Mouse (Mus musculus): ENCODE results near the gene Zic1. TPM values are rescaled to one million over a fixed set of nuclear protein-coding genes. Genes with fewer than 3 reads are reported as not detected.

Zic1 gene
- 10 to 100 TPM; 13.6 to 36.2 (median 24.1) TPM for total RNA-seq (2022)

DNA sequence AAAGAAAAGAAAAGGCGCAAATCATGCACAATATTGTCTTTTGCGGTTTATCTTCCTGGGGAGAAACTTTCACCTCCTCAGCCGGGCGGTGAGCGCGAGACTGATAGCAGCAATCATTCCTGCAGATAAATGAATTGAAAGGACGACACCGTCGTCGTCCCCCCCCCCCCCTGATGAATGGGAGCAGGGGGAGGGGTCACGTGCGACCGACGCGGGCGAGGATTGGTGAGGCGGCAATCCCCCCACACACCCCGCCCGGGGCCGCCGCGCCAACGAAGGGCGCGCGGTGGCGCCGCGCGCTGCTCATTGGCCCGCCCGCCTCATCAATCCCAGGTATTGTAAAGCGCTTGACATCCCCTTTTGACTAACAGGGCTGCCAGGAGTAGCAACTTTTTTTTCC, at the start of gene Zic1:
Gene Zic1, minus strand, starts transcription at position 147 of the 400 bp plus-strand sequence.
- DNase-seq (ENCODE audit: low spot score in 2 of 2) = no peak

DNA sequence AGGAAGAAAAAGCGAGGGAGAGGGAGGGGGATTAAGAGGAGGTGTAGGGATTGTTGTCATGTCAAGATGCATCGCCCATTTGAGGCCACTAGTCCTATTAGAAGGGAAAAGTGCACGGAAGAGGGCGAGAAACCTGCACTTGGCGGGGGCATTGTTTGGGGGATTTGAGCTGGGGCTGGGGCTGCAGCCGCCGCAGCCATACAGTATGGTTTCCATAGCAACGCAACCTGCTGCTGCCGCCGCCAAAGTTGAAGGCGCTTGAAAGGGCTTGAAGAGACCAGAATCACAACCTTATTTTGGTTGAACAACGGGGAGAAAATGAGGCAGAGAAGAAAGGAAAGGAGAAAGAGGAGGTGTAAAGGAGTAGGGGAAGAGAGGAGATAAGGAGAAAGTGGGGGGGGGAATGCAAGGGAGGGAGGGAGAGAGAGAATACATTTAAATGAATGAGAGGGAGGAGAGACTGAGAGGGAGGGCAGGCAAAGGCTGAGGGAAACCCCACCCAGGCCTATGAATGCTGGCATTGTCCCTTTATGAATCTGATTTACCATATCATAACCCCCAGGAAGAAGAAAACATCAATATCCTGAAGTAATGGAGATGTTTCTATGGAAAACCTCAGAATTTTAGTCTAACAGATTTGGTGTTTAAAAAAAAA, 48.5 kb upstream of the Zic1 start:
- no peak for DNase-seq (ENCODE audit: low spot score in 2 of 2)

DNA sequence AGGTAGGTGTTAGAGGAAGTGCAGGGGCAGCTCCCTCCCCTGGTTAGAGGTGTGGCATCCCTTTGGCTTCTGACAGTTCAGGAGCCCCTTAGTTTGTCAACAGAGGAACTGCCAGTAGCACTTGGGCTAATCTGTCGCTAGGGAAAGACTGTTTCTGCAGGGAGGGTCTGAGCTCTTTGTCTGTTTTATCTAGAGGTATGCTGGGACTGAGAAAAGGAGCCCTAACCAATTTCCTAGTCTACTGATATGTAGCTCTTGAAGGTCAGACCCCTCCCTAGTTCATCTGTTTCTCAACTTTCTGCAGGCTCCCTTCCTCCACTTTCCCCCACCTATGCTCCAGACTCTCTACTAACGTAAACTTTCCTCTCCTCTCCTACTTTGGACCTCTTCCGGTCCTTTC, 44.2 kb upstream of the Zic1 start:
- no peak for DNase-seq (ENCODE audit: low spot score in 2 of 2)

DNA sequence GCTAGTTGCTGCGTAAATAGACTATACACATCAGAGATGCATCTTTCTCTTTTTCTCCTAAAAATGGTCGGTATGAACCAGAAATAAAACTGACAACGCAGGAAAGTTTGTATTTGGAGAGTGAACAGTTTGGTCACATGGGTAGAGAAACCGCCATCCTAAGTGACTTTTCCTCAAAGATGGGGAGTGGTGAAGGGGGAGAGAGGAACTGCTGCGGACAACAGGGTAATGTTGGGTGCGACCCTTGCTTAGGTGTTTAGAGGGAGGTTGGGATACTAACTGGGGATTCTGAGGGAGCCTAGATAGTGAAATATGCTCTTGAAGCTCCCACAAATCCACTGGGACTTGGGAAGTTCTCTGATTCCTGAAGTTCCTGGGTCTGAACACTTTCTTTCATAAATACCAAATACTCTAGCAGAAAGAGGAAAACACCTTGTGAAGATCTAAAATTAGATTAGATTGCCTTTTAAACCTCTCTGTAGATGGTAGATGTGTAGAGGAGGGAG, 40.7 kb upstream of the Zic1 start:
- DNase-seq (ENCODE audit: low spot score in 2 of 2) = no peak

DNA sequence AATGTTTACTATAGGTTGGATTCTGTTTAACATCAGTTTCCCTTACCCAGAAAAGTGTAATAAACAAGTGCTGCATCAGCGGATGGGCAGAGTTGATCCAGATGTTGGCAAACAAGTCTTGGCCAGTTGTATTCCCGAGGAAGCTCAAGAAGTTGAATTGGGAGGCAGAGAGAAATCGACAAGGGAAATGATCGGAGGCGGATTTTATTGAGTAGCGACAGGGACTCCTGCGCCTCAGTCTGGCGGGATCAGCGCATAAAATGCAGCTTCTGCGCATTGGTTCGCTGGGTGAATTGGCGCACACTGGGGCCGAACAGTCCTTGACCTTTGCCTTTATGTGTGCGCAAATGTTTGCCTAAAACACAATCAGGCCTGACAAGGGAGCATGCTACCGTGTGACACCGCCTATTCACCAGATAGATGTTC, 40.2 kb upstream of the Zic1 start:
- no peak for DNase-seq (ENCODE audit: low spot score in 2 of 2)

DNA sequence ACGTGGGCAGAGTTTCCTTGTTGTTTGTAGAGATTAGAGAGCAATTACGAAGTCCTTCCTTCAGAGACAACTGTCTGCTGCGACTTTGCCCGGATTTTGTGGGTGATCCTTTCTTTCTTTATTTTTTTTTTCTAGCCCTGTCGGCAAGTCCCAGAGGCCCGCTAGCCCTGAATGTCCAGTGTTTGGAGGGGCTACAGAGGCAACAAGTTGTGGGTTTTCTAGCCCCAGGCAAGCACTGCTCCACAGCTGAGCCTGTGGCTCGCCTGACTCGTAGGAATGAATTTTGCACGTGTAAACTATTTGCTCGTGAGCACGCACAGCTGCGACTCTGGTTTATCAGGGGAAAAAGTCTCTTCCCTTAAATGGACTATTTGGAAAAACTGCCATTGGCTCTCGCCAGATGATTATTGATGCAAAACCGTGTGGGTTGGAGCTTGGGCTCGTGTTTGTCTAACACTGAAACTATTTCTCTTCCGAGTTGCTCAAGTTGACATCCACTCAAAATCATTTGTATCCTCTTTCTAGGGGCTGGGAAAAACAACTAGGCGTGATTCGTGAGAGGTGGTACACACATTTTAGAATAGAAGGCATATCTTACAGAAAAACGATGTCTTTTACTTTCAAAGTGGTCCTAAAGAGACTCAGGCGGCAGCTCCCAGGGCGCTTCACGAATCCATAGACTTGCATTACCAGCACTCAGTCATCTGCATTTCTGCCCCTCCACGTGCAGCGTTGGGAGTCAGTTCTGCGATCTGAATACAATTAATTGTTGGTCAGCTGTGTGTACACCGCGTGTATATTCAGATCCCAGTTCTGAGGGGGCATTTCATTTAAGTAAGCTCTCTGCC, 39.5 kb upstream of the Zic1 start:
- no peak for DNase-seq (ENCODE audit: low spot score in 2 of 2)

DNA sequence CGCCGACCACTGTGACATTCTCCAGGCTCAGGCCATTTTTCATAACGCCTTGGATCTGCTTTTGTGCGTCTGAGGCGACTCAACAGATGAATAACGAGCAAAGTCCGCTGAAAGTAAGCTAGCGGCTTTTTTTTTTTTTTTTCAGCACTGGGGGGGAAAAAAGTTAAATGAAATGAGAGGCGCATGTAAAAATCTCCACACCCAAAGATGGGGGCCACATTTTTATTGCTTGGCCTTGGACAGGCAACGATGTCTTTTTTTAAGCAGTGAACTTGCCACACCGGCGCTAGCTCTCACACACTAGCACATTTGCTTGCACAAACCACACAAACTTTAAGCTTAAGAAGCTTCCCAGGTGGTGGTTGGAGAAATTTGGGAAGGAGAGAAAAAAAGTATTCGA, 38.6 kb upstream of the Zic1 start:
- no peak for DNase-seq (ENCODE audit: low spot score in 2 of 2)

DNA sequence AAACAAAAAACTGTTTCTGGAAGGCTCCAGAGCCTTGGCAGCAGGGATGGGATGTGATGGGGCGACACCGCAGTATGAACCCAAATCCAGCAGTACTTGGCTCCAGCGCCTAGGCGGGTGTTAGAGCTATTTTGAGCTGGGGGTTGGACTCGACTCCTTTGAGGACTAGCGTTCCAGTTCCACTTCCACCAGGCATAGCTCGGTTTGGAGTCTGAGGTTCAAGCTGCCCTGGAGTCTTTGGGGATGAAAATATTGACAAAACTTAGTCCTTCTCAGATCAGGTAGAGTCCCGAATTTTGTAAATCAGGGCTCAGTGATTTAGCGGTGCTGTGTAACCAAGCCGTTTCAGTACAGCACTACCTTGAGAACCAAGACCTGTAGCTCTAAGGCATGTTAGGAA, 35.9 kb upstream of the Zic1 start:
- no peak for DNase-seq (ENCODE audit: low spot score in 2 of 2)

DNA sequence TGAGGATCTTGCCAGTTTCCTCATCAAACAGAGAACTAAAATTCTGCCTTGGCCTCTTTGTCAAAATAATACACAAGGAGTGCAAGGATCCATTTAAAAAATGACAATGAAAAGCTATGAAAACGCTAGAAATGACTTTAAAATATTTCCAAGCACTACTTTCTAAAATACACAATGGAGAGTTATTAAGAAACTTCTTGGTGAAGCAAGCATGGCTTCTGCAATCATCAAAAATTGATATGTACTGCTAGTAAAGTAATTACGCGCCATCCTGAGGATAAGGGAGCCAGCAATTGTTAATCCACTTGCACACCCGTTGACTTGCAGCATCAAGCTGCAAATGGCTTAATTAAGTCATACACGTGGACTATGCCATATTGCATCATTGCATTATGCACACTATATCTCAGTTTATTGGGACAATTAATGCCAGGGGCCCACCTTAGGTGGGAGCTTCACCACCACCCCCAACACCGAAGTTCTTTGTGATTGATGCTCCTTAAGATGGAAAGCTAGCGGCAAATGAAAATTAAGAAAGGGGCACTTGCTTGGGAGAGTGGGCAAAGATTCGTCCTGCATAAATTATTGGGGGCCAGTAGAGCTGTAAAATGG, 35.0 kb upstream of the Zic1 start:
- DNase-seq (ENCODE audit: low spot score in 2 of 2) = no peak

DNA sequence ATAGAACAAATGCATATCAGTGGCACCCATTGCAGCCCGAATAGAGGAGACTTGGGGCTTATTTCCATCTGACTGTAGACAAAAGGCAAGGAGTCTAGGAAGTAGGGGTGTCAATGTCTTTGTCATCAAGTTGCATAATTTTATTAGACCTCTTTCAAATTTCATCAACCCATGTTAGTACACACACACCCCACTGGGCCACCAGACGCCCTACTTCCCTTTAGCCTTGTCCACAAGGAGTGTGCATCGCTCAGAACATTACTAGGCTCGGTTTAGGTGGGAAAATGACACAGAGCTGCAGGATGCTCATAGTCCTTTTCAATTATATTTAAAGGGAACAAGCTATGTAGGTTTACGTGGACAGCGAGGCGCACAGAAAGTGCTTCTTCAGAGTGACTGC, 34.4 kb upstream of the Zic1 start:
- no peak for DNase-seq (ENCODE audit: low spot score in 2 of 2)

DNA sequence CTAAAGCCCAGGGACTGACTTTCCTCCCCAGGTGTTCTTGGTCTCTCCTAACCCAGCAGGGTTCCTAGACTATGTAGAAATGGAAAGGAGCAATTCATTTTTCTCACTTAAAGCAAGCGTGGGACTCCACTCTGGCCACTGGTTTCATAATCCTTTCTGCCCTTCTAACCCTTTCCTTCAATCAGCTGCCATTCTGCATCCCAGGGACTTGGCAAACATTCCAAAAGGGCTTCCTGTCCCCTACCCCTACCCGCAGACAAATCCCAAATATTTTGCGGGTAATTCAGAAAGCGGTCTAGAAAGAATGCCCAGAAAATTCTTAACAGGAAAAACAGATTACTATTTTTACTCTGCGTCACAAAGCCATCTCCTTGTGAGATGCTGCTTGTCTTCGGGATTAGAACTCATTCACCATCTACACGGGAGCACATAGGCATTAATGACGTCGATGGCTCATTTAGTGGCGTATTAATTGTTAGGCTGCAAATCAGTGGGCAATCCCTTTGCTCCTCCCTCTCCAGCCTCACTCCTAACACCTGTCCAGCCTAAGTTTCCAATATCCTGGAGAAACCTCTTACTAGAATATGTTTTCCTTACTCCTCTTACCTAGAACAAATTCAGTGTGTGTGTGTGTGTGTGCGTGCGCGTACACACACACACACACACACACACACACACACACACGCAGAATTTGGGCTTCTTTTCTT, 29.6 kb upstream of the Zic1 start:
- no peak for DNase-seq (ENCODE audit: low spot score in 2 of 2)

DNA sequence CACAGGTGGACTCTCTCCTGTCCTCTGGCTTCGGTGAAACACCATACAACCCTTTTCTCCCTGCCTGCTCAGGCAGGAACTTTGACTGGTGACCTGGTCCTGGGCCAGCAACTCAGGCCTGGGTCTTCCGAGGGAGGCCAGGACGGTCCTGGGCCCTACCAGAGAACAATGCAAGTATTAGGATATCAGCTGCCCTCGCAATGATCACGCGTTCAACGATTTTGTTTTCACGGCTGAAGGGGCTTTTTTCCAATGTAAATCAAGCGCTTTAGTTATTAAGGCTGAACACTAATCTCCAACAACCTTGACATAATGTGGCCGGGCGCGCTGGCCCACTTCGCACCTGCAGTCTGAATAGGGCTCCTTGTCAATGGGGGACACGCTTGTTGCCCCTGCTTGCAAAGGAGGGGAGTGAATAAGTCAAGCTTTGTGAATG, 28.6 kb upstream of the Zic1 start:
- DNase-seq (ENCODE audit: low spot score in 2 of 2) = no peak

DNA sequence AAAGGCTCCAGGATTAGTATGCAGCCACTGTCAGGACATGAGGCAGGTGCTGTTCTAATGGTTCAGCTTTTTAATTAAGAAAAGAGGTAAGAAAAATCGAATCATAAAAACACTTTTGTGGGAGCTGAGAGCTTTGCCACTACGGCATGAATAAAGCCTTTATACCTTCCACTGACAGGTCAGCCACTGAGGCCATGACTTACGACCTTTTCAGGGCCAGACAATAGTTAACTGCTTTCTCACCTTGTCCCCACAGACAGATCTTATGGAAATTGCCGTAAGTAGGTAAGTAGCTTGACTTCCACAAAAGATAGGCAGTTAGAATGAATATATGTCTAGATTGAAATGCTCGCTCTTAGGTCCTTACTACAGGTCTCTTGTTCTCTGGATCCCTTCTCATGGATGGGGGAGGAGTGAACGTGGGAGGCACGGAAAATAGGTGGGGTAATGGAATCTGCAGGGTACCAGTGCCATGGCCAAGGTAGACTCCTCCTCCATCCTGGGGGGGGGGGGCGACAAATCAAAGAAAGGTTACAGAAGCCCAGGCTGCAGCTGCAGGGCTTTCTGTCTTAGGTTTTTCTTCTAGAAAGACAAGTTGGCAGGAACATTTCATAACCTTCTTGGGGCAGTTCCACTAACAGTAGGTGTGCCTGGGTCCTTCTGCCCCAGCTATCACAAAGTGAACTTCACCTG, 27.9 kb upstream of the Zic1 start:
- no peak for DNase-seq (ENCODE audit: low spot score in 2 of 2)

DNA sequence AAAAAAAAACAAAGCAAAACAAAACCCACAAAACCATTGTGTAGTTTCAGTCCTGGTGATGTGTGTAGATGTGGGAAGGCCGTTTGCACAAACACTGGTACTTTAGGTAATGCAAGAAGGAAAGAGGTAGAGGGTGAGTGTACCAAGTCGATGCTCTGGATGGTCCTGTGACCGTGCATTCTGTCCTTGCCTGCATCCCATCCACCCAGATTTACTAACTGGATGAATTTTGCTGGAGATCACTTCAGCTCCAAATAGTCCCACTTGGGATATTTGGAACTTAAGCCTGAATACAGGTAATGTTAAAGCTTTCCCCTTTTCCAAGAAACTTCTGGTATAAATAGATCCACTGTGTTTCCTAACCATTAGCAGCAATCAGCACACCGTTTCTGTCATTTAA, 22.6 kb upstream of the Zic1 start:
- no peak for DNase-seq (ENCODE audit: low spot score in 2 of 2)

DNA sequence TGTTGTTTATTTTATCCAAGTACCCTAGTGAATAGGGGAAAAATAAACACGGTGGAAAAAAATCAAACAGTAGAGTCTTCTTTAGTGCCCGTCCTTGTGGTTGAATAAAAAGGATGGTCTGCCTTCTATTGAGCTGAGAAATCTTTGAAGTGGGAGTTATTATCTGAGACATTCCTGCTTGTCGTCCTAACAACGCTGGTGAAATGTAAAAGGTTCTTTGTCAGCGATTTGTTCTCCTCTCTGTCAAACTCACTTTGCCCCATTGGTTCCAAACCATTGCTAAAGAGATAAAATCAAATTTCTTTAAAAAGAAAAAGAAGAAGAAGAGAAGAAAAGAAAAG, 22.1 kb upstream of the Zic1 start:
- no peak for DNase-seq (ENCODE audit: low spot score in 2 of 2)

DNA sequence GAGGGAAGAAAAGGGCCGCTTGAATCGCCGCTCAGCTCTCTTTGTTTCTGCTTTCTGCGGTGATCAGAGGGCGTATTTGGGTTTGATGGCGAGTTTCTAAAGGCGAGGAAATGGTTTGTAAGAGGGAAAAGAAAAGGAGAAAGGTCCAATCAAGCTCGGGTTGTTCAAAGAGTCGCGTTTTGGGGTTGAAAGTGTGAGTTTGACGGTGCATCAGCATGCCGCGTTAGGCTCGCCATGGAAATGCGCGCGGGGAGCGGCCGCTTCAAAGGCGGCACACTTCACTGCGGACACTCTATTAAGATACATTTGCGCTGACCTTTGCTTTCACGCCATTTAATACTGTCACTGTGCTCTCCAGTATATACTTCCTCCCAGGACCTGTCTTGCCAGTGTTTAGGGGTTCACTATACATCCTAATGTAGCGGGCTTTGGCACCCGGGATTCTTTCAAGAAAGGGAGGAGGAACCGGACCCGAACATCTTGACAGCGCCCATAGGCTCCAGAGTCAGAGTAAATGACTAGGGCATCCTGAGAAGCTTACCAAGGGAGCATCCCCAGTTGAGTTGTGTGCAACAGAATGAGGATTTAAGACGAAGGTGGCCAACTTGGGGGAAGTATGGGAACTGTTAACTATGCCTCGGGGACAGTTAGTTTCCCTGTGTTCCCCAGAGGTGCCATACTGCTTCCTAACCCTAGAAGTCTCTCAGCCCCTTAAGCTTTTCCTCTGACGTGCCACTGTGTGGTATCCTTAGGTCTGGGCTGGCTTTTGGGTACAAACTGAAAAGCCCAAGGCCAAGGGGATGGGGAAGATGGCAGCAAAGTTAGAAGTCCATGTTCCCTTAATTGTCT, 21.5 kb upstream of the Zic1 start:
- DNase-seq (ENCODE audit: low spot score in 2 of 2) = no peak

DNA sequence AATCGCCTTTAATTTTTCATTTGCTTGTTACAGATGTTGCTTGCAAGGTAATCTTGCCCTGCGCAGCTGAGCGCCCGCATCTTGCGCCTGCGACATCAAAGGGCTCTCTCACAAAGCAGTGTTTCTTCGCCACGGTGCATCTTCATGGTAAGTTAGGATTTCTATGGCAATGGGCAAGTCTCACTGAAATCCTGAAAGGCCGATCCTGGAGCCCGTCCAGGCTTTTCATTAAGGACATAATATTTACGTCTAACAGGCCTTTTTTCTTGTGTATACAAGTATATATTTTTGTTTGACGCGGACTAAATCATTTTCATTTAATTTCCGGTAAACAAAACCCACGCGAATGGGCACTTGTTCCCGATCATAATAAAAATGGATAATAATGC, 20.9 kb upstream of the Zic1 start:
- DNase-seq (ENCODE audit: low spot score in 2 of 2) = no peak

DNA sequence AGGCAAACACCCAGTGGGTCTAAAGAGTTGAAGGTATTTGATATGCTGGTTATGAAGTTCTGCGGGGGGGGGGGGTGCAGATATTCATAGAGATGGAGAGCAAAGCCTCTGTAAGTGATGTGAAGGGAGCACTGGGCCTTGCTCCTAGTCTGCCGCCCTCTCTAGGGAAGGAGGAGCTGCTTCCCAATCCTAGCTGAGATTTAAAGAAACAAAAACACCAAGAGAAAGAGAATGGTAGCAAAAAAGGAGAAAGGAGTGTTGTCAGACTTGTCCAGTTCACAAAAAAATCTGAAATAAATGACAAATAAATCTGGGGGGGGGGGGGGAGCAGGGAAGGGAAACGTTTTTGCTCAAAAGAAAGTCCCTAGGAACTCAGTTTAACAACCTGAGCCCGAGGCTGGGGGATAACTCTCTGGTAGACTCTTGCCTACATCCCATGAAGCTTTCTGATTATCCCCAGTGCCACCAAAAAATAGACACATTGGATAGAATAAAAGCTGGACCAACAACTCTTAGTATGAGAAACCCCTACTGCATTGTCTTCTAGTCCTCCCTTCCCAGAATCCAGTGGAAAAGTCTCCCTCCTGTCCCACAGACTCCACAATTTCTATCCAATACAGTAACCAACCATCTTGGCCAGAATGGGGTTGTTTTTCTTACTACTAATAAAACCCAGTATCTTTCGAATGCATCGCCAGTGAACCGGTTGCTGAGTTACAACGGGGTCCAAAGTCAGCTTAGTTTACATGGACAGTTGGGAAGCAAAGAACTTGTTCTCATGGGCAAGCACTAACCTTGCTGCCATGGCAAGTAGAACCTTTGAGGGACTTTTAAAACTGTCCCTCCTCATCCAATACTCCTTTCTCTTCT, 20.2 kb upstream of the Zic1 start:
- no peak for DNase-seq (ENCODE audit: low spot score in 2 of 2)

Data from left cerebral cortex, adult 8-10 months (tissue).